Mouse (Mus musculus) intestine, postnatal 0 days (tissue): Measurements from ENCODE around the gene St3gal5. TPM values are rescaled to one million over a fixed set of nuclear protein-coding genes. Genes with fewer than 3 reads are reported as not detected.

ENCODE experiments used
- ATAC-seq: fragments of 200-750 bp; cut with Nextera tagmentation; 2 replicates; pipeline ENCODE4 v1.8.0; 2017; ENCODE audit warnings: mild to moderate bottlenecking, moderate TSS enrichment, moderate library complexity
- H3K27ac ChIP-seq: fragments of 300-500 bp; sonication (generic); 2 replicates; pipeline ENCODE4 v1.5.1; 2014; ENCODE audit warnings: mild to moderate bottlenecking, low read depth, low read length, moderate library complexity
- H3K27me3 ChIP-seq: fragments of 300-500 bp; sonication (generic); replicated peaks from 2 replicates; pipeline ENCODE4 v1.6.1; 2014; ENCODE audit warnings: low read length, mixed read lengths; ENCODE audit not compliant: control insufficient read depth, insufficient read depth
- H3K36me3 ChIP-seq: fragments of 300-500 bp; sonication (generic); 2 replicates; pipeline ENCODE4 v1.6.1; 2014; ENCODE audit warnings: mild to moderate bottlenecking, moderate library complexity; ENCODE audit not compliant: control insufficient read depth, insufficient read depth
- H3K4me1 ChIP-seq: fragments of 300-500 bp; sonication (generic); replicated peaks from 2 replicates; pipeline ENCODE4 v1.6.1; 2014; ENCODE audit warnings: antibody characterized with exemption, low read length, mixed read lengths; ENCODE audit not compliant: control insufficient read depth, insufficient read depth
- H3K4me2 ChIP-seq: fragments of 300-500 bp; sonication (generic); replicated peaks from 2 replicates; pipeline ENCODE4 v1.6.1; 2014; ENCODE audit warnings: low read depth, mild to moderate bottlenecking, moderate library complexity
- H3K4me3 ChIP-seq: fragments of 300-500 bp; sonication (generic); 2 replicates; pipeline ENCODE4 v1.5.1; 2014; ENCODE audit warnings: low read depth, low read length
- H3K9ac ChIP-seq: fragments of 300-500 bp; sonication (generic); 2 replicates; pipeline ENCODE4 v1.6.1; 2014; ENCODE audit warnings: mild to moderate bottlenecking, low read depth, low read length
- H3K9me3 ChIP-seq: fragments of 300-500 bp; sonication (generic); 2 replicates; pipeline ENCODE4 v1.6.1; 2016; ENCODE audit warnings: mixed run types; ENCODE audit not compliant: control insufficient read depth
- CTCF ChIP-seq: sonication (generic); IDR thresholded peaks from 2 replicates; pipeline ENCODE4 v1.5.1; 2016; ENCODE audit warnings: low read depth, mild to moderate bottlenecking, control low read depth, antibody characterized with exemption, moderate library complexity
- WGBS: fragments of 180-500 bp; shearing (Covaris S2); extraction: QIAGEN DNeasy Blood & Tissue Kit; methylation state at CpG from one replicate; pipeline ENCODE4 v1.1.7; 2014; 5-methylcytosine and 5-hydroxymethylcytosine counted together
- polyA plus RNA-seq: library from polyadenylated mRNA; unstranded; fragments of >200 nt; fragmentation: Nextera tagmentation; extraction: Ambion mirVana; gene quantifications from 2 replicates; pipeline ENCODE4 v1.2.1, GENCODE M21; 2015

The St3gal5 gene
- polyA plus RNA-seq, 1 experiment from 2014 or later, result 69.0 TPM

DNA sequence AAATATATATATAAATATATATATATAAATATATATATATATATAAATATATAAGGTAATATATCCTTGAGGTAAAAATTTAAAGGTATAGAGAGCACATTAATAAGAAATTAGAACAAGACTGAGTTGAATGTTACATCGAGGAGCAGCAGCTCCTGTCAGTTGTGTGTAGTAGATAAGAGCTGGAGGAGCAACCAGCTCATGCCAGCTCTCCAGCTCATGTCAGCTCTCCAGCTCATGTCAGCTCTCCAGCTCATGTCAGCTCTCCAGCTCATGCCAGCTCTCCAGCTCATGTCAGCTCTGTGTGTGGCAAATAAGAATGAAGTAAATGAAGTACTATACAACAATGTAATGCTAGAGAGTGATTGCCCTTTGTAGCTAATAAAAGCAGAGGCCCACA is 76.0 kb downstream of the St3gal5 start:
- Histone ChIP-seq H3K36me3 (no peaks in the 10 kb centered on the region), H3K27me3 (no peaks in the 10 kb centered on the region), H3K4me3 (no peak overlapping the region), H3K27ac (no peak overlapping the region), H3K4me1 (no peaks in the 10 kb centered on the region), H3K4me2 (no peak overlapping the region), H3K9ac (no peak overlapping the region), H3K9me3 (no peaks in the 10 kb centered on the region)
- WGBS, result 80% methylated on average over 1 of the region's 1 CpGs
- TF ChIP-seq CTCF, result no peak
- ATAC-seq, result no peak

DNA sequence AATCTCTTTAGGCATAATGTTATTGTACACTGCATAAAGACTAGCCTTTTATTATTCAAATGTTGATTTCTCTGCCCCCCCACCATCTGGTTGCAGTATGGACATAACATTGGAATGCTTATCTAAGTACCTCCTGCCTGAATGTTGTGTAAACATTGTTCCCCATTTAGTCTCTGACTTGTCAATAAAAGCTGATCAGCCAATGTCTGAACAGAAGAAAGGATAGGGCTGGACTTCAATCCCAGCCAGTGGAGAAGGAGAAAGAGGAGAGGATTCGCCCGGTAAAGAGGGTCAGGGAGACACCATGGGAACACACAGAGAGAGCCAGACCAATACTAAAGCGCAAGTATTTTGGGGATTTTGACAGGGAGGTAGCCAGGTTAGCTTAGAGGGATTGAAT is 78.0 kb downstream of the St3gal5 start:
- ATAC-seq, result no peak
- 27% methylated on average over 3 of the region's 3 CpGs for WGBS
- Histone ChIP-seq H3K9ac (no peak overlapping the region), H3K36me3 (no peaks in the 10 kb centered on the region), H3K4me2 (no peak overlapping the region), H3K4me3 (no peak overlapping the region), H3K9me3 (no peaks in the 10 kb centered on the region), H3K4me1 (no peaks in the 10 kb centered on the region), H3K27me3 (no peaks in the 10 kb centered on the region), H3K27ac (no peak overlapping the region)
- TF ChIP-seq CTCF, result no peak

DNA sequence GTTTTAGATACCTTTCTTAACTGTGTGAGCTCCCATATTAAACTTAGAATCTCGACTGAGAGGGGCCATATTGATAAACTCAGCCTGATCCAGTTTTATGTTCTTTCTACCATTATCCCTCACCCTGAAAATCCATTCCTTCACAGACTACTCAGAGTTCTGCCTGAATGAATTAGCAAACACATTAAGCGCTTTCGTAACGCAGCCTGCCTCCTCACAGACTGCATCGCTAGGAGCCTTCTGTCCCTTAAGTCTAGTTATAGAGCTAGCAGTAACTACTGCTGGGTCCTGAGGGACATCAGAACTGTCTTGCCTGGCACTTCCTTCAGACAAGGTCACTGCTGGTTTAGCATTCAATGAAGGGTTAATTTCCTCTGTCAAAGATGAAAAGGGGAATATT is 78.6 kb downstream of the St3gal5 start:
- Histone ChIP-seq H3K4me3 (no peak overlapping the region), H3K27ac (no peak overlapping the region), H3K9ac (no peak overlapping the region), H3K4me1 (no peaks in the 10 kb centered on the region), H3K36me3 (no peaks in the 10 kb centered on the region), H3K27me3 (no peaks in the 10 kb centered on the region), H3K4me2 (no peak overlapping the region), H3K9me3 (no peaks in the 10 kb centered on the region)
- no peak for ATAC-seq
- WGBS, result 76% methylated on average over 5 of the region's 5 CpGs
- no peak for TF ChIP-seq CTCF

DNA sequence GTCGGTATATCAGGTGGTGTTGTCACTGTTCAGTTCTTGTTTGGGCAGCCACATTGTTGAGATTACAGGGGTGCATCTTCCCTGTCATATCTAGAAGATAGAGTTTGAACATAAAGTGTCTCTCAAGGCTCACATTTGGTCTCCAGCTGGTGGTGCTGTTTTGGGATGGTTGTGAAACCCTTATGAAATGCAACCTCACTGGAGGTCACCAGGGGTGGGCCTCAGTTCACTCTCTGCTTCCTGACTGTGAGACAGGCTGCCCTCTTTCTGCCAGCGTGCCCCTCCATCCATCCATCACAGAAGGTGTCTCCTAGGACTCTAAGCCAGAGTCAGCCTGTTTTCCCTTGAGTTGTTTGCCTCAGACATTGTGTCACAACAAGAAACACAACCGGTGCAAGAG is 80.0 kb downstream of the St3gal5 start:
- 80% methylated on average over 3 of the region's 3 CpGs for WGBS
- TF ChIP-seq CTCF, result no peak
- Histone ChIP-seq H3K4me2 (no peak overlapping the region), H3K4me3 (no peak overlapping the region), H3K9me3 (no peaks in the 10 kb centered on the region), H3K27ac (no peak overlapping the region), H3K4me1 (no peaks in the 10 kb centered on the region), H3K9ac (no peak overlapping the region), H3K36me3 (no peaks in the 10 kb centered on the region), H3K27me3 (no peaks in the 10 kb centered on the region)
- no peak for ATAC-seq

DNA sequence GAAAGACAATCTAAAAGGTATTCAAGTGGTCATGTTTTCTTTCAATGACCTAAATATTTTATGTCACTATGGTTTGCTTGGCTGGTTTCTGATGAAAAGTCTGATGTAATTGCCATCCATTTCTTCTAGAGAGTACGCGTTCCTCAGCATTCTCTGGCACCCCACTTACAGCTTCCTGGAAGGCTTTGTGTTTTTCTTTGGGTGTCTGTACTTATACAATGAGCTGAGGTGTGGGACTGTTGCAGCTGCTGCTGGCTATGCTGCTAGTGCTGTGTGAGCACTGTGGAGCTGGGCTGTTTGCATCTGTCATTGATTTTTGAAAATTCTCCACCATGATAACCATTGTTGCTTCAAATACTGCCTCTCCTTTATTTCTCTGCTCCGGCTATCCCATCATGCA is 81.6 kb downstream of the St3gal5 start:
- no peak for ATAC-seq
- H3K27ac ChIP-seq, result no peak overlapping the region

DNA sequence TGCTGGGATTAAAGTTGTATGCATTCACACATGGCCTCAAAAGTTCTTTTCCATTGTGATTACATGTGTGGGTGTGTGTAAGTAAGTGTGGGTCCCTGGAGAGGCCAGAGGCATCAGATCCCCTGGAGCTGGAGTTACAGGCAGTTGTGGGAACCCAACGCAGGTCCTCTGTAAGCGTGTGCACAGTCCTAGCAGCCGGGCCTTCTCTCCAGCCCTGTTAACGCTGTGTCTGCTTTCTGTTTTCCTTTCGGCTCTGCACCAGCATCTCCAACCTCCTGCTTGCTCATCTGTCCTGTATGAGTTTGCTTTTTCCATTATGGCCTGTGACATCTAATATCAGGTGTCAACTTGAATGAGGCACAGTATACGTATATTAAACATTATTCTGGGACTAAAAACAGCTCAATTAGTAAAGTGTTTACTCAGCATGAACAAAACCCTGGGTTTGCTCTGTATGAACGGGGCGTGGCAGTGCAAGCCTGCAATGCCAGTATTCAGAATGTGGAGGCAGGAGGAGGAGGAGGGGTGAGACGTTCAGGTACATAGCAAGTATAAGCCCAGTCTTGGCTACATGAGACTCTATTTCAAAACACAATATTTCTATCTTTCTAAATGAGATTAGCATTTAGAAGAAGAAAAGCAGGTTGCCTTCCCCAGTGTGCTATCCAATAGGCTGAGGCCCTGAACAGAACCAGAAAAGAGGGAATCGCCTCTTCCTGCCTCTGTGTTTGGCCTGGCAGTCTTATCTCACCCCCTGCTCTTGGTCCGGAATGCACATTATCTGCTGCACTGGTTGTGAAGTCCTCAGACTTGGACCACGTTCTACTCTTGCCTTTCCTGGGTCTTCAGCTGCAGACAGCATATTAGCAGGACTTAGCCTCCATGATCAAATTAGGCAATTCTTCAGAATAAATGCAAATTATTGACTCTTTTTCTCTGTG is 82.4 kb downstream of the St3gal5 start:
- Histone ChIP-seq H3K4me2 (no peak overlapping the region), H3K9ac (no peak overlapping the region), H3K36me3 (no peaks in the 10 kb centered on the region), H3K4me3 (no peak overlapping the region), H3K4me1 (no peaks in the 10 kb centered on the region), H3K27me3 (no peaks in the 10 kb centered on the region), H3K27ac (no peak overlapping the region), H3K9me3 (no peaks in the 10 kb centered on the region)
- 52% methylated on average over 12 of the region's 12 CpGs for WGBS
- TF ChIP-seq CTCF, result no peak
- no peak for ATAC-seq

More for the DNA sequence above, 81.6 kb downstream of the St3gal5 start:
- no peak for TF ChIP-seq CTCF
- no peaks in the 10 kb centered on the region for H3K4me1 ChIP-seq
- no peak overlapping the region for H3K4me2 ChIP-seq
- no peaks in the 10 kb centered on the region for H3K9me3 ChIP-seq
- no peaks in the 10 kb centered on the region for H3K36me3 ChIP-seq
- 89% methylated on average over 3 of the region's 3 CpGs for WGBS
- no peak overlapping the region for H3K9ac ChIP-seq
- no peaks in the 10 kb centered on the region for H3K27me3 ChIP-seq
- no peak overlapping the region for H3K4me3 ChIP-seq
